Mouse (Mus musculus) intestine, postnatal 0 days (tissue): ENCODE results near the gene Ric1. TPM values are rescaled to one million over a fixed set of nuclear protein-coding genes. Genes with fewer than 3 reads are reported as not detected.
"Not testable (repeated sequence)": the region's sequence is repeated elsewhere in the genome, so short reads cannot be mapped to it uniquely, and the experiment has no call there.

ENCODE experiments used
- ATAC-seq: fragments of 200-750 bp; cut with Nextera tagmentation; 2 replicates; pipeline ENCODE4 v1.8.0; 2017; ENCODE audit warnings: mild to moderate bottlenecking, moderate TSS enrichment, moderate library complexity
- H3K27ac ChIP-seq: fragments of 300-500 bp; sonication (generic); 2 replicates; pipeline ENCODE4 v1.5.1; 2014; ENCODE audit warnings: mild to moderate bottlenecking, low read depth, low read length, moderate library complexity
- H3K27me3 ChIP-seq: fragments of 300-500 bp; sonication (generic); replicated peaks from 2 replicates; pipeline ENCODE4 v1.6.1; 2014; ENCODE audit warnings: low read length, mixed read lengths; ENCODE audit not compliant: control insufficient read depth, insufficient read depth
- H3K36me3 ChIP-seq: fragments of 300-500 bp; sonication (generic); 2 replicates; pipeline ENCODE4 v1.6.1; 2014; ENCODE audit warnings: mild to moderate bottlenecking, moderate library complexity; ENCODE audit not compliant: control insufficient read depth, insufficient read depth
- H3K4me1 ChIP-seq: fragments of 300-500 bp; sonication (generic); replicated peaks from 2 replicates; pipeline ENCODE4 v1.6.1; 2014; ENCODE audit warnings: antibody characterized with exemption, low read length, mixed read lengths; ENCODE audit not compliant: control insufficient read depth, insufficient read depth
- H3K4me2 ChIP-seq: fragments of 300-500 bp; sonication (generic); replicated peaks from 2 replicates; pipeline ENCODE4 v1.6.1; 2014; ENCODE audit warnings: low read depth, mild to moderate bottlenecking, moderate library complexity
- H3K4me3 ChIP-seq: fragments of 300-500 bp; sonication (generic); 2 replicates; pipeline ENCODE4 v1.5.1; 2014; ENCODE audit warnings: low read depth, low read length
- H3K9ac ChIP-seq: fragments of 300-500 bp; sonication (generic); 2 replicates; pipeline ENCODE4 v1.6.1; 2014; ENCODE audit warnings: mild to moderate bottlenecking, low read depth, low read length
- H3K9me3 ChIP-seq: fragments of 300-500 bp; sonication (generic); 2 replicates; pipeline ENCODE4 v1.6.1; 2016; ENCODE audit warnings: mixed run types; ENCODE audit not compliant: control insufficient read depth
- CTCF ChIP-seq: sonication (generic); IDR thresholded peaks from 2 replicates; pipeline ENCODE4 v1.5.1; 2016; ENCODE audit warnings: low read depth, mild to moderate bottlenecking, control low read depth, antibody characterized with exemption, moderate library complexity
- WGBS: fragments of 180-500 bp; shearing (Covaris S2); extraction: QIAGEN DNeasy Blood & Tissue Kit; methylation state at CpG from one replicate; pipeline ENCODE4 v1.1.7; 2014; 5-methylcytosine and 5-hydroxymethylcytosine counted together
- polyA plus RNA-seq: library from polyadenylated mRNA; unstranded; fragments of >200 nt; fragmentation: Nextera tagmentation; extraction: Ambion mirVana; gene quantifications from 2 replicates; pipeline ENCODE4 v1.2.1, GENCODE M21; 2015

The Ric1 gene
- polyA plus RNA-seq, 1 experiment from 2014 or later = 10.2 TPM

DNA sequence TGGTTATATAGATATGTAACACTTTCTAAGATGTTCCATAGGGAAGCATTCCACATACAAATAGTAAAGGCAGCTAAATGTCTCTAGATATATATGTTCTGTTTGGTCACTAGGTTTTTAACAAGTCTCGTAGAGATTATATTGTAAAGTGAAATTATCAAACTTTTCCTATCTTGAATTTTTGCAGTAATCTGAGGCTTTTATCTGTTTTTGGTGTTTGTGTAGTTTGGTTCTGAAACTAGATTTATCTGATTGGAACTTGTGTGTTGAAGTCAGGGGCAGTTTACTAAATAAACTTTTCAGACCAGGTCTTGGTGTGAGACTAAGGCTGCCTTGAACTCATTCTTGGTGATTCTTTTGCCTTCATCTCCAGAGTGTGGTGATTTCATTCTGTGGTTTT lies 29.0 kb downstream of the Ric1 start:
- Histone ChIP-seq H3K9me3 (no peaks in the 10 kb centered on the region), H3K4me1 (no peaks in the 10 kb centered on the region), H3K27ac (no peak overlapping the region), H3K27me3 (no peaks in the 10 kb centered on the region), H3K4me2 (no peak overlapping the region), H3K9ac (no peak overlapping the region), H3K4me3 (no peak overlapping the region), H3K36me3 (no peaks in the 10 kb centered on the region)
- WGBS = 89% methylated on average over 1 of the region's 1 CpGs
- TF ChIP-seq CTCF = no peak
- no peak for ATAC-seq

DNA sequence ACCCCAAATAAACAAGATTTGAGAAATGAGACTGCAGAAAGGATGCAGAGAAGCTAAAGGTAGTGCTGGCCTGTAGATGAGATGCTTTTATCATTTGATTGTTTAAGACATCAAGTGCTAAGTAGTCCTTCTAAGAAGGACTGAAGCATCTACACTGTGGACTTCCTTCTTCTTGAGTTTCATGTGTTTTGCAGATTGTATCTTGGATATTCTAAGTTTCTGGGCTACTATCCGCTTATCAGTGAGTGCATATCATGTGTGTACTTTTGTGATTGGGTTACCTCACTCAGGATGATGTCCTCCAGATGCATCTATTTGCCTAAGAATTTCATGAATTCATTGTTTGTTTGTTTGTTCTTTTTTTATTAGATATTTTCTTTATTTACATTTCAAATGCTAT lies 29.9 kb downstream of the Ric1 start:
- 96% methylated on average over 1 of the region's 1 CpGs for WGBS
- not testable (repeated sequence) for H3K9ac ChIP-seq, H3K4me1 ChIP-seq, H3K4me2 ChIP-seq, H3K9me3 ChIP-seq, H3K27ac ChIP-seq, H3K27me3 ChIP-seq, ATAC-seq, H3K36me3 ChIP-seq, H3K4me3 ChIP-seq

DNA sequence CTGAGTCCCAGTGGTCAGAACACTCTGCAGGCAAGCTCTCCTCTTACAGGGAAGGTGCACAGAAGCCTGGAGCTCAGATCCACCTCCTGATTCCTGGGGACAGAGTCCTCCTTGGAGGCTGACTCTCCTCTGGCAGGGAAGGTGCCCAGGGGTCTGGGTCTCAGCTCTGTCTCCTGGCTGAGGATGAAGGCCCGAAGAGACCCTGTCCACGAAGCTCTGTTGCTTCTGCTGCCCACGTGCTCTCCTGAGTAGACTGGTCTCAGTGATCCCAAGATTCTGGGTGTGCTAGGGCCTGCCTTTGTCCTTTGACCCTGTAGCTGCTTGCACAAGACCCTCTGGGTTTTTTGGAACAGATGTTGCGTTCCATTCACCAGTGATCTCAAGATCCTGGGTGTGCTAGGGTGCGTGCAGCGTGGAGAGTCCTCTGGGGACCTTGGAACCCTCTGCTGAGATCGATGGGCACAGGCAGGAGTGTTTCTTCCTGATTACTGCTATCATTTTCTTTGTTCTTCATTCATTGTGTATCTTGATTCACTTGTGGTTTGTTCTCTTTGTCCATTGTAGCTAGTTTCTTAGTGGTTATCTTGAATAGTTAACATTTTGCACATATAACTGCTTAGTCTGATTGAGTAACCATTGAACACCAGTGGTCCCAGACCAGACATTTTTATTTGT lies 35.2 kb downstream of the Ric1 start:
- H3K36me3 ChIP-seq, H3K9me3 ChIP-seq, H3K4me1 ChIP-seq, H3K4me2 ChIP-seq, ATAC-seq, H3K27ac ChIP-seq, H3K27me3 ChIP-seq, H3K4me3 ChIP-seq, H3K9ac ChIP-seq: not testable (repeated sequence)
- 79% methylated on average over 7 of the region's 7 CpGs for WGBS

DNA sequence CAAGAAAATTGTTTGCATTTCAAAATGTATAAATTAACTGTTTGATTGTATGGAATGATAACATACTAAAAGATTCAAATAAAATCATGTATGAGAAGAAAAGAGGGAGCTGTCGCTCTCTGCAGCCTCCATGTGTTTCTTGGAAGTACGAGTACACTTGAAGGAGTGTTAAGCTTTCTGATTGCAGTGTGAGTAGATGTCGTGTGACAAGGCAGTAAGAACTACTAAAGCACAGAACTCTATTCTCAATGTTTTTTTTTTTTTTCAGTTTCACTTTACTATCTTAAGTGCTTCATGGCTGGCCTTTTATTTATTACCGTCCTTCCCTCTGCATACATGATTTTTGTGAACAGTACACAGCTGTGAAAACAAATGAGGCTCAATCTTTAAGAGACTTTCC lies 40.1 kb downstream of the Ric1 start:
- Histone ChIP-seq H3K9ac (no peak overlapping the region), H3K4me1 (no peaks in the 10 kb centered on the region), H3K27me3 (no peaks in the 10 kb centered on the region), H3K36me3 (peaks cover 4% of the 10 kb centered on the region; the same call in 1 of the 2 replicates), H3K9me3 (no peaks in the 10 kb centered on the region), H3K4me3 (no peak overlapping the region), H3K27ac (no peak overlapping the region), H3K4me2 (no peak overlapping the region)
- no peak for TF ChIP-seq CTCF
- 48% methylated on average over 4 of the region's 4 CpGs for WGBS
- ATAC-seq = no peak

DNA sequence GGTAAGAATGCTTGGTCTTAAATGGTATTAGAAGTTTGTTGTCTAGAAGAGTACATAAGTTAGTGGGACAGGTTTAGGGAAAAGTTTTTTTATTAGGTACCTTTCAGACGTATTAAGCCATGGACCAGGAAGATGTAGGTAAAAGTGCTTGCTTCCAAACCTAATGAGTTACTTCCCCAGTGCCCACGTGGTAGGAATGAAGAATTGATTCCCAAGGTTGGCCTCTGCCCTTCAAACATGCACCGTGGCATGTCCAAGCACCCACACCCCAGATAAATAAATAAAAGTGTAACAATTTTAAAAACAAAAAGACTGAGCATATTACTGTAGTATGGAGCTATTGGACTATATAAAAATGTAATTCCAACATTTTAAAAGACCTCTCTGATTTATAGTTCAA lies 40.5 kb downstream of the Ric1 start:
- H3K4me2 ChIP-seq = no peak overlapping the region
- peaks cover 4% of the 10 kb centered on the region; the same call in 1 of the 2 replicates for H3K36me3 ChIP-seq
- no peak overlapping the region for H3K4me3 ChIP-seq
- no peaks in the 10 kb centered on the region for H3K4me1 ChIP-seq
- H3K9ac ChIP-seq = no peak overlapping the region
- no peak for TF ChIP-seq CTCF
- ATAC-seq = no peak
- 40% methylated on average over 3 of the region's 3 CpGs for WGBS
- H3K9me3 ChIP-seq = no peaks in the 10 kb centered on the region
- H3K27ac ChIP-seq = no peak overlapping the region
- H3K27me3 ChIP-seq = no peaks in the 10 kb centered on the region

DNA sequence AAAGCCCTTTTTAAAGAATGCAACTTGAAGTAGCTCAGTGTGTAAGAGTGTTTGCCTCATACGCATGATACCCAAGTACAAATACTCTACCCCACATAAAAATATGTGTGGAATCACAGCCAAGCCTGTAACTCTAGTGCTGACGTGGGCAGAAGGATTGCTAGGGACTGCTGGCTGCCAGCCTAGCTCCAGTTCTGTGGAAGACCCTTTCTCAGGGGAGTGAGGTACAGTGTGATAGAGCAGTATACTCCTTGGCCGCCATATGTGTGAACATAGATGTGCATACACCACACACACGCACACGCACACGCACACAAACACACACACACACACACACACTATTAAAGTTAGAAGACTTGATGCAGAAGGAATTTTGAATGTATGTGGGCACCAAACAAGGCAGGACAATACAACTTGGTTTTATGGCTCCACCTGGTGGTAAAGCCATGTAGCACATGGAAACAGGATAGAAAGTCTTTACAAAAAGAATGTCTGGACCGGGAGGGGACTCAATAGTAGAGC lies 41.2 kb downstream of the Ric1 start:
- peak; percentile 93 for TF ChIP-seq CTCF
- Histone ChIP-seq H3K9me3 (no peaks in the 10 kb centered on the region), H3K9ac (no peak overlapping the region), H3K27me3 (no peaks in the 10 kb centered on the region), H3K4me2 (no peak overlapping the region), H3K4me1 (no peaks in the 10 kb centered on the region), H3K36me3 (peaks cover 4% of the 10 kb centered on the region; the same call in 1 of the 2 replicates), H3K4me3 (no peak overlapping the region), H3K27ac (no peak overlapping the region; the same call in 1 of the 2 replicates)
- ATAC-seq = peak; percentile 43; the same call in 1 of the 2 replicates
- 66% methylated on average over 7 of the region's 7 CpGs for WGBS
